Comparison of ENCODE assay signal across 8 mouse cellular contexts in the genomic region with DNA sequence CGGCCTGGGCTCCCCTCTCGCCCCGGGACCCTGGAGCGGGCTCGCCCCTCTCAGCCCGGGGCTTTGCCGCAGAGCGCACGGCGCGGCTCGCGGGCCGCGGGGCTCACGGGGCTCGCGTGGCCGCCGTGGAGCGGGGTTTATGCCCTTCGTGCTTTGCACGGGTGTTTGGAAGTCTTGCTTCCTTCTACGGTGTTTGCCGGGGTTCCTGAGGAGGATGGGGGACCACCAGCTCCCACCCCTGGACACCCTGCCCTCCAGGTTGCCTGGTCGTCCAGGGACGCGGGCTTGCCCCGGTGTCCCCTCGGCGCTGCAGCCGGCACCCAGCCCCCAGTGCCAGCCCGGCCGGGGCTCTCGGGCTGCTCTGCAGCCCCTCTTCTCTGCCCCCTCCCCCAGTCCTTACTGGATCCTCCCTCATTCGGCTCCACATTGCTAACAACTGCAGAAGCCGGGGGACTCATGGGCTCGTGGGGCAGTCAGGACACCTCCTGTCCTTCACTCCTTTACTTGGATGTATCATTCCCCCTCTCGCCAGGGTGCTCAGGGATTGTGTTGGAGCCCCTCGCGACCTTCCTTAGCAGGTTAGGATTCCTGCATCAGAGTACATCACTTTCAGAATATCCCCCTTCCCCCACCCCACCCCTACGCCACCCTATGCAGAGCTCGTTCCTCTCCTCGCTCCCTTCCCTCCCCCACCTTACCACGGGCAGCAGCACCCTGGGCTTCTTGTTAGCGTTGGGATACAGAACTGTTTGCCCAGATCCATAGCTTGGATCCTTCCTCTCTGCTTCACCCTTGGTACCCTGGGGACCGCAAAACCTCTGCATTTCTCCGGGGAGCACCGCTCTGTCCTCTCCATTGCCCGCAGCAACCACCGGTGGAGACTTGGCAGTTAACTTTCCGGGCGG. TPM values are rescaled to one million over a fixed set of nuclear protein-coding genes. Genes with fewer than 3 reads are reported as not detected.
A peak's percentile ranks its signal among the peaks of the same experiment; 100 is the strongest.
DNase-seq lines count a peak whose midpoint lies in the region; ATAC-seq and TF ChIP-seq lines count a peak whose summit lies in the region.

No protein-coding gene starts in this region.

- H3K27ac ChIP-seq in heart, embryonic 16.5 days (ENCODE audit: low read length): no peak overlapping the region
- H3K27ac ChIP-seq in heart, adult 2 months: no peak overlapping the region
- H3K27ac ChIP-seq in intestine, postnatal 0 days (ENCODE audit: low read depth, low read length): no peak overlapping the region
- peak overlapping the region; percentile 91 for H3K27ac ChIP-seq in neural tube, embryonic 13.5 days (replicated peaks)

- no peak for TF ChIP-seq EP300 in heart, adult 2 months (IDR thresholded peaks at IDR 0.05; ENCODE audit: insufficient read depth, low read depth, low read length)

- H3K4me2 ChIP-seq in heart, embryonic 16.5 days (ENCODE audit: low read depth, low read length): peak overlapping the region; percentile 79
- peak overlapping the region; percentile 85 for H3K4me2 ChIP-seq in intestine, postnatal 0 days (replicated peaks; ENCODE audit: low read depth)
- H3K4me2 ChIP-seq in neural tube, embryonic 13.5 days: peak overlapping the region; percentile 82

- H3K4me3 ChIP-seq in heart, embryonic 16.5 days (ENCODE audit: low read length): peak overlapping the region; percentile 64
- no peak overlapping the region for H3K4me3 ChIP-seq in heart, adult 2 months
- H3K4me3 ChIP-seq in intestine, postnatal 0 days (ENCODE audit: low read depth, low read length): peak overlapping the region; percentile 55
- H3K4me3 ChIP-seq in neural tube, embryonic 13.5 days: peak overlapping the region; percentile 88

- H3K9ac ChIP-seq in heart, embryonic 16.5 days (ENCODE audit: low read length): peak overlapping the region; percentile 48; the same call in 1 of the 2 replicates
- no peak overlapping the region for H3K9ac ChIP-seq in heart, adult 2 months (ENCODE audit: low read depth, low read length)
- no peak overlapping the region for H3K9ac ChIP-seq in intestine, postnatal 0 days (ENCODE audit: low read depth, low read length)
- peak overlapping the region; percentile 96 for H3K9ac ChIP-seq in neural tube, embryonic 13.5 days

- TF ChIP-seq CTCF in heart, adult 2 months (IDR thresholded peaks at IDR 0.05): no peak
- TF ChIP-seq CTCF in Patski (IDR thresholded peaks at IDR 0.05): no peak
- TF ChIP-seq CTCF in intestine, postnatal 0 days (IDR thresholded peaks at IDR 0.05; ENCODE audit: low read depth): no peak

- POLR2A ChIA-PET in Patski (lab: Charles Lee): interaction anchor here (1.3 kb wide), 1 partner anchor 15 kb away, joined by 3 read pairs; no protein-coding TSS in a partner anchor

- no peak for DNase-seq in heart, adult 2 months
- no peak for DNase-seq in Patski (ENCODE audit: low read depth, low spot score)
- peak; percentile 33 for DNase-seq in embryo, embryonic 11 days
- DNase-seq in testis, postnatal 10 days (ENCODE audit: low spot score): no peak

- WGBS in heart, embryonic 16.5 days: 1% methylated on average over 53 of the region's 53 CpGs
- 2% methylated on average over 51 of the region's 53 CpGs for WGBS in heart, adult 2 months
- 1% methylated on average over 50 of the region's 53 CpGs for WGBS in intestine, postnatal 0 days
- under 1% methylated on average over 53 of the region's 53 CpGs for WGBS in neural tube, embryonic 13.5 days

- H3K79me2 ChIP-seq in heart, adult 2 months (replicated peaks; ENCODE audit: control insufficient read depth, insufficient read depth, low read length): no peaks in the 10 kb centered on the region

- TF ChIP-seq POLR2A in heart, adult 2 months (IDR thresholded peaks at IDR 0.05; ENCODE audit: insufficient read depth, low read depth, low read length): no peak

- intact Hi-C loops in heart, adult 2 months (cut with DNase I): no loop called here

- in situ Hi-C loops in Patski (cut with MboI; ENCODE audit: low pct_unique_long_range_greater_than_20kb): no loop called here

- H3K9me3 ChIP-seq in heart, embryonic 16.5 days (replicated peaks; ENCODE audit: control insufficient read depth, low read length): 0 out of 2 replicates have a peak, but pooled peaks cover 1% of the 10 kb centered on the region
- no peaks in the 10 kb centered on the region for H3K9me3 ChIP-seq in intestine, postnatal 0 days (ENCODE audit: control insufficient read depth)
- peaks cover 3% of the 10 kb centered on the region; the same call in 1 of the 2 replicates for H3K9me3 ChIP-seq in neural tube, embryonic 13.5 days

- ATAC-seq in heart, embryonic 16.5 days (replicated peaks; ENCODE audit: extremely low read depth, insufficient read depth, low FRiP score): no peak; the same call in 1 of the 2 replicates
- peak; percentile 41 for ATAC-seq in Patski
- no peak for ATAC-seq in intestine, postnatal 0 days
- peak; percentile 63 for ATAC-seq in neural tube, embryonic 13.5 days (ENCODE audit: low read depth)
- no peak for ATAC-seq in inflammation-experienced regulatory T-cells, adult 6 months

- no peaks in the 10 kb centered on the region for H3K36me3 ChIP-seq in heart, embryonic 16.5 days (ENCODE audit: control insufficient read depth, insufficient read depth)
- H3K36me3 ChIP-seq in heart, adult 2 months (ENCODE audit: control insufficient read depth, insufficient read depth, low read length): no peaks in the 10 kb centered on the region
- no peaks in the 10 kb centered on the region for H3K36me3 ChIP-seq in intestine, postnatal 0 days (ENCODE audit: control insufficient read depth, insufficient read depth)
- no peaks in the 10 kb centered on the region for H3K36me3 ChIP-seq in neural tube, embryonic 13.5 days

- H3K4me1 ChIP-seq in heart, embryonic 16.5 days (ENCODE audit: control insufficient read depth, insufficient read depth, low read length): peaks cover 4% of the 10 kb centered on the region
- peaks cover 2% of the 10 kb centered on the region; the same call in 1 of the 2 replicates for H3K4me1 ChIP-seq in heart, adult 2 months (ENCODE audit: control insufficient read depth, insufficient read depth, low read length)
- H3K4me1 ChIP-seq in intestine, postnatal 0 days (replicated peaks; ENCODE audit: control insufficient read depth, insufficient read depth, low read length): no peaks in the 10 kb centered on the region
- peaks cover 38% of the 10 kb centered on the region for H3K4me1 ChIP-seq in neural tube, embryonic 13.5 days (replicated peaks)

- peaks cover 61% of the 10 kb centered on the region for H3K27me3 ChIP-seq in heart, embryonic 16.5 days (ENCODE audit: control insufficient read depth, insufficient read depth, low read length)
- peaks cover 11% of the 10 kb centered on the region for H3K27me3 ChIP-seq in heart, adult 2 months (ENCODE audit: control insufficient read depth, insufficient read depth, low read length)
- H3K27me3 ChIP-seq in Patski: peaks cover 10% of the 10 kb centered on the region
- H3K27me3 ChIP-seq in intestine, postnatal 0 days (replicated peaks; ENCODE audit: control insufficient read depth, insufficient read depth, low read length): peaks cover 55% of the 10 kb centered on the region
- peaks cover 17% of the 10 kb centered on the region for H3K27me3 ChIP-seq in neural tube, embryonic 13.5 days

- CTCF ChIA-PET in Patski (lab: Charles Lee): interaction anchor here (1.2 kb wide), 1 partner anchor 8 kb away, joined by 4 read pairs; no protein-coding TSS in a partner anchor

RNA-seq across cellular contexts. Expression of a gene that starts 1.7 kb away (rescaled TPM):
- polyA plus RNA-seq in heart, embryonic 16.5 days (2015; fragmentation: Nextera tagmentation; extraction: Ambion mirVana): 0.71 and 1.5 TPM in 2 replicates
- total RNA-seq in heart, adult 2 months (2021): under 1 TPM in 1 of 2 experiments, not detected in 1; 0.02 TPM
- 0.09 TPM in 1 of 2 replicates, not detected in the other for polyA plus RNA-seq in heart, adult 2 months (2012; rRNA removed)
- 13.2 TPM for polyA plus RNA-seq in Patski (2021)
- 0.55 and 0.59 TPM in 2 replicates for polyA plus RNA-seq in intestine, postnatal 0 days (2015; fragmentation: Nextera tagmentation; extraction: Ambion mirVana)
- 17.6 and 18.2 TPM in 2 replicates for polyA plus RNA-seq in neural tube, embryonic 13.5 days (2015; fragmentation: Nextera tagmentation; extraction: Ambion mirVana)
- 1 to 10 TPM in 1 of 3 experiments, under 1 TPM in 2; 0.14 to 1.1 (median 0.78) TPM for polyA plus RNA-seq in inflammation-experienced regulatory T-cells, adult 6 months (2017; shearing (Covaris generic))

Comparison
In these comparisons a context has a peak if more than half of its experiments do, and no peak if none do; other contexts are left out.
1. H3K9ac ChIP-seq: peak in heart, embryonic 16.5 days (single experiment) and neural tube, embryonic 13.5 days (single experiment); none in heart, adult 2 months (single experiment) and intestine, postnatal 0 days (single experiment).
2. ATAC-seq: peak in Patski (single experiment) and neural tube, embryonic 13.5 days (single experiment); none in heart, embryonic 16.5 days (single experiment), intestine, postnatal 0 days (single experiment) and inflammation-experienced regulatory T-cells, adult 6 months (single experiment).
3. Peak in every context shown above with its lines, with median percentiles within 50 percentile points of each other: H3K4me2 ChIP-seq.